Mouse (Mus musculus) heart, adult 2 months (tissue): ENCODE data around the gene Fgf11.

ENCODE experiments used
- CTCF ChIP-seq: fragments of 200-600 bp; IDR thresholded peaks from 2 replicates; pipeline ENCODE4 v1.8.1; 2022; ENCODE audit warnings: antibody characterized with exemption, mild to moderate bottlenecking, moderate library complexity
- POLR2A ChIP-seq: fragments of 200-500 bp; IDR thresholded peaks from 2 replicates; pipeline ENCODE4 v1.6.1; 2011; ENCODE audit warnings: mild to moderate bottlenecking, low read depth, low read length, control low read depth; ENCODE audit not compliant: insufficient read depth

GRCm38 (mm10) chr11:69849128-69849527 lies 47.5 kb upstream of the Fgf11 start:
- TF ChIP-seq POLR2A (0 out of 2 replicates have a peak, but pooled peaks have one; percentile 1), CTCF (no peak)
